Mouse (Mus musculus): ENCODE data around the gene Cbr3. TPM values are rescaled to one million over a fixed set of nuclear protein-coding genes. Genes with fewer than 3 reads are reported as not detected.
"Not testable (repeated sequence)": the region's sequence is repeated elsewhere in the genome, so short reads cannot be mapped to it uniquely, and the experiment has no call there.

The Cbr3 gene
- 2.6 and 4.1 TPM in 2 replicates for polyA plus RNA-seq (2015; fragmentation: Nextera tagmentation; extraction: Ambion mirVana)

DNA sequence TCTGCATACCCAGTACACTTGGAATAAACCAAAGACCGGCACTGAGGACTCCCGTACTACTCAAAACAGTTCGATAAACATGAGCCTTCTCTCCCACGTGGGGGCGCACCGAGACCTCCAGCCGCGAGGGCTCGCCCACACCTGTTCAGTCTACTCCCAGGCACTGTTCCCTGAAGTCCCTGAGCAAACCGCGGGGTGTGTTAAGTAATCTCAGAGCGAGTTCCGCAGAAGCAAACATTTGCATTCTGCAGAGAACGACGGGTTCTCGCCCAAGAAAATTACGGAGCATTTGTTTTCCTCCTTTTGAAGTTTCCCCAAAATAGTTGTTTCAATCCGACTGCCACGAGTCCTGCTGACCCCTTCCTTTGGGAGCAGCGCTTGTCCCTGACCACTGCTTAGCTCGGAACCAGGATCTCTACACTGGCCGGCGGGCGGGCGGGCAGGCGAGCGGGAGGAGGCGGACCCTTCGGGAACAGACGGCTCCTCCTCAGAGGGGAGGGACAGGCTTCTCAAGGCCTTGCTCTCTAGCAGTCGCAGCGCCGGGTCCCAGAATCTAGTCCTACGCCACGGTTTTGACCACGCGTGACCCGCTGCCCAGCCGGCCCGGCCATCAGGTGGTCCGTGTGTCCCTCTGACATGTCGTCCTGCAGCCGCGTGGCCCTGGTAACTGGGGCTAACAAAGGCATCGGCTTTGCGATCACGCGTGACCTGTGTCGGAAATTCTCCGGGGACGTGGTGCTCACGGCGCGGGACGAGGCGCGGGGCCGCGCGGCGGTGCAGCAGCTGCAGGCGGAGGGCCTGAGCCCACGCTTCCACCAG is at the start of gene Cbr3:
Gene Cbr3, plus strand, starts transcription at position 527 of the 819 bp plus-strand sequence.
- H3K27me3 ChIP-seq (replicated peaks; ENCODE audit: control insufficient read depth, insufficient read depth, low read length): peaks cover 22% of the 10 kb centered on the region
- peak within 1 kb of the TSS; percentile 47 for H3K4me3 ChIP-seq (ENCODE audit: low read length)
- H3K9me3 ChIP-seq (ENCODE audit: control insufficient read depth, low read length): no peaks in the 10 kb centered on the region
- H3K4me1 ChIP-seq (ENCODE audit: control insufficient read depth, insufficient read depth, low read depth, low read length): peaks cover 15% of the 10 kb centered on the region
- no peak within 1 kb of the TSS for H3K27ac ChIP-seq (ENCODE audit: low read depth, low read length)
- H3K36me3 ChIP-seq (ENCODE audit: control insufficient read depth, insufficient read depth, low read length): no peaks in the 10 kb centered on the region
- under 1% methylated on average over 63 of the region's 63 CpGs for WGBS
- H3K4me2 ChIP-seq (ENCODE audit: low read length): peak within 1 kb of the TSS; percentile 84
- peak; percentile 81 for ATAC-seq
- peak within 1 kb of the TSS; percentile 64 for H3K9ac ChIP-seq (ENCODE audit: low read depth, low read length)

DNA sequence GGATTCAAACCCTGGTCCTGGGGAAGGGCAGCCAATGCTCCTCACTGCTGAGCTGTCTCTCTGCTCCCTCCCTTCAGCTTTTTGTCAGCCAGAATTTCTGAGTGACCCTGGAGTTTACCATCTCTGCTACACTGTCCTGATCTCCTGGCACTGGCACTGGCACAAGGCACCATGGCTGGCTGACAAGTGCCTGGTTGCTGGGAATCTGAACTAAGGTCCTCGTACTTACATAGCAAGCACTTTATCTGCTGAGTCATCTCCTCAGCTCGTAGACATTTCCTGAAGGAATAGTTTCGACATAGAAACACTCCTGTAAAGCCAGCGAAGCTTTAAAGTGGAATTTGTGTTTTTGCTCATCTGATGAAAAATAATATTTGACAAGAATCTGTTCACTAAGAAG is 39.0 kb upstream of the Cbr3 start:
- Histone ChIP-seq H3K27me3 (replicated peaks; ENCODE audit: control insufficient read depth, insufficient read depth, low read length) (no peaks in the 10 kb centered on the region), H3K9ac (ENCODE audit: low read depth, low read length) (no peak overlapping the region), H3K4me2 (ENCODE audit: low read length) (no peak overlapping the region), H3K4me3 (ENCODE audit: low read length) (no peak overlapping the region), H3K27ac (ENCODE audit: low read depth, low read length) (no peak overlapping the region), H3K36me3 (ENCODE audit: control insufficient read depth, insufficient read depth, low read length) (no peaks in the 10 kb centered on the region), H3K4me1 (ENCODE audit: control insufficient read depth, insufficient read depth, low read depth, low read length) (no peaks in the 10 kb centered on the region), H3K9me3 (ENCODE audit: control insufficient read depth, low read length) (no peaks in the 10 kb centered on the region)
- WGBS: 78% methylated on average over 4 of the region's 4 CpGs
- ATAC-seq: no peak

DNA sequence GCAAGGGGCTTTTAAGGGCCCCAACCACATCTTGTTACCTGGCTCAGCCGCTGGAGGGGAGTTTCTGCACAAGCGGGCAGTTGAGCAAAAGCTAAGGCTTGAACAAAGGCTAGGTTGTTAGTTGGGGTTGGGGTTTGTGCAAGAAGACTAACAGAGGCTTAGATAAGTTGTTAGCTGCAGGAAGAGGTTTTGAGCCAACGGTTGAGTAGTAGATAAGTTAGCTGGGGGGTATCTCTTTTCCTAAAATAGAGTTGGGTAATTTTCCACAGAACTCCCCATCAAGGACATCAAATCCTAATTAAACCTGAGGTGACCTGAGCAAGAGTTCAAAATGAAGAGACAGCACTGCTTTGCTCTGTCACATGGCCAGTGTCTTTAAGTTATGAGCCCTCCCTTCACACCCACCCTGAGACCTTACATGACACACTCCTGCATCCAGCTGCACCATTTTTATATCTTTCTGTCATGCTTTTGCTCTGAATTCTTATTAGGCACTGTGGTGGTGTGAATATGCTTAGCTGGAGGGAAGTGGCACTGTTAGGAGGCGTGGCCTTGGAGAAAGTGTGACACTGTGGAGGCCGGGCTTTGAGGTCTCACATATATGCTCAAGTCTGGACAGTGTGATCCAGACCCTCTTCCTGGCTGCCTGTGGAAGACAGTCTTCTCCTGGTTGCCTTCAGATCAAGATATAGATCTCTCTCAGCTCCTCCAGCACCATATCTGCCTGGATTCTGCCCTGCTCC is 34.4 kb upstream of the Cbr3 start:
- ATAC-seq: no peak
- Histone ChIP-seq H3K4me3 (ENCODE audit: low read length) (no peak overlapping the region), H3K4me2 (ENCODE audit: low read length) (no peak overlapping the region), H3K27ac (ENCODE audit: low read depth, low read length) (no peak overlapping the region), H3K27me3 (replicated peaks; ENCODE audit: control insufficient read depth, insufficient read depth, low read length) (no peaks in the 10 kb centered on the region), H3K9me3 (ENCODE audit: control insufficient read depth, low read length) (no peaks in the 10 kb centered on the region), H3K36me3 (ENCODE audit: control insufficient read depth, insufficient read depth, low read length) (no peaks in the 10 kb centered on the region), H3K4me1 (ENCODE audit: control insufficient read depth, insufficient read depth, low read depth, low read length) (no peaks in the 10 kb centered on the region), H3K9ac (ENCODE audit: low read depth, low read length) (no peak overlapping the region)
- WGBS: 88% methylated on average over 5 of the region's 5 CpGs

DNA sequence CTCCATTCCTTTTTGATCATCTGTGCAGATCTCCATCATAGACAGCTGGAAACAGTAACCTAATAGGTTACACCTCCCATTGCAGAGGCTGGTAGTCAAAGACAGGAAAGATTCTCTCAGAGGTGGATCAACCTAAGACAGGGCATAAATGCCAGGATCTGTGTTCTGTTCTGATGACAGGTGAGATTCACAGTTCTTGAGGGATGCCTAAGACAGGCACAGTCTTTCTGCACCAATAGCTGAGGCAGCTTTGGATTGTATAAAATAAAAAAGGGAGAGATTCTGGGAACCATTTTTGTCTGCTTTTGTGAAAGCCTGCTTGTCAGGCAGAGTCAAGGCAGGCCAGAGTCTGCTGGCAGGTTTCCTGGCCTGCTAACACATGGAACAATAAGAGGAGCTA is 15.0 kb upstream of the Cbr3 start:
- ATAC-seq: no peak
- Histone ChIP-seq H3K9me3 (ENCODE audit: control insufficient read depth, low read length) (peaks cover 8% of the 10 kb centered on the region; the same call in 1 of the 2 replicates), H3K4me2 (ENCODE audit: low read length) (no peak overlapping the region), H3K36me3 (ENCODE audit: control insufficient read depth, insufficient read depth, low read length) (no peaks in the 10 kb centered on the region), H3K9ac (ENCODE audit: low read depth, low read length) (no peak overlapping the region), H3K4me1 (ENCODE audit: control insufficient read depth, insufficient read depth, low read depth, low read length) (no peaks in the 10 kb centered on the region), H3K27me3 (replicated peaks; ENCODE audit: control insufficient read depth, insufficient read depth, low read length) (no peaks in the 10 kb centered on the region), H3K4me3 (ENCODE audit: low read length) (no peak overlapping the region), H3K27ac (ENCODE audit: low read depth, low read length) (no peak overlapping the region)

DNA sequence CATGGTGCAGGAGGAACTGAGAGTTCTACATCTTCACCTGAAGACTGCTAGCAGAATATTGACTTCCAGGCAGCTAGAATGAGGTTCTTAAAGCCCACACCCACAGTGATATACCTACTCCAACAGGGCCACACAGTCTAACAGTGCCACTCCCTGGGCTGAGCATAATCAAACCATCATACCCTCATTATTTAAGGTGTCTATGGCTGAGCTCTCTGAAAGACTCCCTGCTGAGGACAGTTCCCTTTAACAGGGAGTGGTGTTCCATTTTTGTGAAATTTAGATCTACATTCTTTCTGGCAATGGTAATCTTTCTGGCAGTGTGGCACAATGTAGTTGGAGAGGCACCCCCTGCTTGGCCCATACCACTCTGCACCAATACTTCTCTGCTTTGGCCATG is 13.5 kb upstream of the Cbr3 start:
- H3K9ac ChIP-seq (ENCODE audit: low read depth, low read length): no peak overlapping the region
- H3K27ac ChIP-seq (ENCODE audit: low read depth, low read length): no peak overlapping the region
- H3K27me3 ChIP-seq (replicated peaks; ENCODE audit: control insufficient read depth, insufficient read depth, low read length): no peaks in the 10 kb centered on the region
- no peaks in the 10 kb centered on the region for H3K4me1 ChIP-seq (ENCODE audit: control insufficient read depth, insufficient read depth, low read depth, low read length)
- no peaks in the 10 kb centered on the region for H3K36me3 ChIP-seq (ENCODE audit: control insufficient read depth, insufficient read depth, low read length)
- no peak overlapping the region for H3K4me3 ChIP-seq (ENCODE audit: low read length)
- H3K9me3 ChIP-seq (ENCODE audit: control insufficient read depth, low read length): peaks cover 8% of the 10 kb centered on the region; the same call in 1 of the 2 replicates
- no peak for ATAC-seq
- H3K4me2 ChIP-seq (ENCODE audit: low read length): no peak overlapping the region

DNA sequence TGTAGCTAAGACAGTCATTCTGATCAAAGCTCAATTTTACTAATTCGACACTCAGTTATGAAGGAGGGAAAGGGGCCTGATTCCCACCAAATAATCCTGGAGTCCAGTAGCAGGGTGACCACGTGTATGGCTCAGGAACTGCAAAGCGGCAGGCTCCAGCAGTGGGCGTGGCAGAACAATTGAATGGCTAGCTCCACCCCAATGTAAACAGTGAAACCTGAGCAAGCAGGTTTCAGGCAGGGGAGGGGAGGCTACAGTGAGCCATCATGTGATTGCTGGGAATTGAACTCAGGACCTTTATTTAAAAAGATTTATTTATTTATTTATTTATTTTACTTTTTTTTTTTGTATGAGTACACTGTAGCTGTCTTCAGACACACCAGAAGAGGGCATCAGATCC is 12.5 kb upstream of the Cbr3 start:
- H3K4me1 ChIP-seq (ENCODE audit: control insufficient read depth, insufficient read depth, low read depth, low read length); H3K27me3 ChIP-seq (replicated peaks; ENCODE audit: control insufficient read depth, insufficient read depth, low read length); H3K9me3 ChIP-seq (ENCODE audit: control insufficient read depth, low read length); H3K4me3 ChIP-seq (ENCODE audit: low read length); ATAC-seq; H3K4me2 ChIP-seq (ENCODE audit: low read length); H3K36me3 ChIP-seq (ENCODE audit: control insufficient read depth, insufficient read depth, low read length); H3K27ac ChIP-seq (ENCODE audit: low read depth, low read length); H3K9ac ChIP-seq (ENCODE audit: low read depth, low read length): not testable (repeated sequence)
- 42% methylated on average over 4 of the region's 4 CpGs for WGBS

DNA sequence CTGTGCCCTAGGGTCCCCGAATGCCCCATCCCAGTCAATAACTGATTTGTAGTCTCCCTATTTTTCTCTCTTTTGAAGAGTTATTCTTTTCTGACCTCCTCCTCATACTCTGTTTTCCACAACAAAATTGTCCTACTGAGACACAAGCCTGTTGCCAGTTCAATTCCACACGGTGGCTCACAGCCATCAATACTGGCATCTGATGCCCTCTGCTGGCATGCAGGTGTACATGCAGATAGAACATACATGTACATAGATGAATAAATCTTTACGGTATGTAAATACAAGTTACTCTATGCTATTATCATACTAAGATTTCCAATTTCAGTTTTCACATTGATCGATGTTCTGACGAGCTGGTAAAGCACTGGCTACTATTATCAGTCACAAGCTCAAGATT is 12.0 kb upstream of the Cbr3 start:
- Histone ChIP-seq H3K36me3 (ENCODE audit: control insufficient read depth, insufficient read depth, low read length) (no peaks in the 10 kb centered on the region), H3K4me2 (ENCODE audit: low read length) (no peak overlapping the region), H3K4me3 (ENCODE audit: low read length) (no peak overlapping the region), H3K27me3 (replicated peaks; ENCODE audit: control insufficient read depth, insufficient read depth, low read length) (no peaks in the 10 kb centered on the region), H3K27ac (ENCODE audit: low read depth, low read length) (no peak overlapping the region), H3K9ac (ENCODE audit: low read depth, low read length) (no peak overlapping the region), H3K4me1 (ENCODE audit: control insufficient read depth, insufficient read depth, low read depth, low read length) (no peaks in the 10 kb centered on the region), H3K9me3 (ENCODE audit: control insufficient read depth, low read length) (peaks cover 8% of the 10 kb centered on the region; the same call in 1 of the 2 replicates)
- no peak for ATAC-seq
- WGBS: 92% methylated on average over 5 of the region's 5 CpGs

DNA sequence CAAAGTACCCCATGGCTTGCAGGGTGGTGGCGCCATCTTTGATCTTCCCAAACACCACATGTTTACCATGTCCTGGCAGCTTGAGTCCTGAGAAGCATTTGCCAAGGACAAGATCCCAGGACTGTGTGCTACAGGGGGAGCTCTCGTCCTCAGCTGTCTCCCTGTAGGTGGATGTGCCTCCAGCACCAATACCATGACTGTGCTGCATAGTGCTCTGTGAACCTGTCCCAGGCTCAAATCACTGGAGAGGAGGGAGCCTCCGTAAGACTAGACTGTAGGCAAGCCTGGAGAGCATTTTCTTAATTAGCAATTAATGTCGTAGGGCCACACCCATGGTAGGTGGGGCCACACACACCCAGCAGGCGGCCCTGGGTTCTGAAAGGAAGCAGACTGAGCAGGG is 6.6 kb upstream of the Cbr3 start:
- no peak overlapping the region for H3K9ac ChIP-seq (ENCODE audit: low read depth, low read length)
- H3K27me3 ChIP-seq (replicated peaks; ENCODE audit: control insufficient read depth, insufficient read depth, low read length): peaks cover 5% of the 10 kb centered on the region
- no peaks in the 10 kb centered on the region for H3K4me1 ChIP-seq (ENCODE audit: control insufficient read depth, insufficient read depth, low read depth, low read length)
- H3K4me2 ChIP-seq (ENCODE audit: low read length): no peak overlapping the region
- 88% methylated on average over 5 of the region's 5 CpGs for WGBS
- ATAC-seq: no peak
- no peaks in the 10 kb centered on the region for H3K36me3 ChIP-seq (ENCODE audit: control insufficient read depth, insufficient read depth, low read length)
- H3K9me3 ChIP-seq (ENCODE audit: control insufficient read depth, low read length): no peaks in the 10 kb centered on the region
- H3K4me3 ChIP-seq (ENCODE audit: low read length): no peak overlapping the region
- no peak overlapping the region for H3K27ac ChIP-seq (ENCODE audit: low read depth, low read length)

DNA sequence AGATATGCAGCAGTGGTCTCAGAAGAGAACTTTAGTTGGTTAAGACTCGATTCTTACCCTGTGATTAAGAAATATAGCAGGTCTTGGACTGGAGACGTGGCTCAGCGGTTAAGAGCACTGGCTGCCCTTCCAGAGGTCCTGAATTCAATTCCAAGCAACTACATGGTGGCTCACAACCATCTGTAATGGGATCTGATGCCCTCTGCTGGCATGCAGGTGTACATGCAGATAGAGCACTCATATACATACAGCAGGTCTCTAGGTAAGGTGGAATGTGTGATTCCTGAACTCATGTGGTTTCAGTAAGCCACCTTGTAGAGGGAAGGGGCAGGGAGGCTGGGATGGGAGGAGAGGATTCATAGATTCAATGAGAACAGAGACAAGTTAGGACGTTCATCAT is 4.8 kb upstream of the Cbr3 start:
- no peaks in the 10 kb centered on the region for H3K36me3 ChIP-seq (ENCODE audit: control insufficient read depth, insufficient read depth, low read length)
- no peaks in the 10 kb centered on the region for H3K9me3 ChIP-seq (ENCODE audit: control insufficient read depth, low read length)
- H3K4me3 ChIP-seq (ENCODE audit: low read length): no peak overlapping the region
- H3K4me1 ChIP-seq (ENCODE audit: control insufficient read depth, insufficient read depth, low read depth, low read length): peaks cover 7% of the 10 kb centered on the region
- H3K4me2 ChIP-seq (ENCODE audit: low read length): no peak overlapping the region
- no peak for ATAC-seq
- H3K9ac ChIP-seq (ENCODE audit: low read depth, low read length): no peak overlapping the region
- peaks cover 14% of the 10 kb centered on the region for H3K27me3 ChIP-seq (replicated peaks; ENCODE audit: control insufficient read depth, insufficient read depth, low read length)
- H3K27ac ChIP-seq (ENCODE audit: low read depth, low read length): no peak overlapping the region
- 90% methylated on average over 4 of the region's 4 CpGs for WGBS
